Mouse (Mus musculus) embryonic fibroblast, embryonic 13.5 days (primary cell): Measurements from ENCODE around the gene Hnrnpa2b1. TPM values are rescaled to one million over a fixed set of nuclear protein-coding genes. Genes with fewer than 3 reads are reported as not detected.

Experiments
- H3K27ac ChIP-seq: 2 replicates; pipeline ENCODE4 v1.5.1; 2012; ENCODE audit warnings: low read length, control low read depth, inconsistent platforms; ENCODE audit not compliant: insufficient read depth
- H3K4me1 ChIP-seq: 2 replicates; pipeline ENCODE4 v1.6.1; 2011; ENCODE audit warnings: low read length; ENCODE audit not compliant: control insufficient read depth, insufficient read depth
- H3K4me3 ChIP-seq: 2 replicates; pipeline ENCODE4 v1.5.1; 2011; ENCODE audit warnings: mild to moderate bottlenecking, control low read depth, low read length; ENCODE audit not compliant: insufficient read depth
- CTCF ChIP-seq: IDR thresholded peaks from 2 replicates; pipeline ENCODE4 v1.5.1; 2011; ENCODE audit warnings: mild to moderate bottlenecking, control low read depth, low read length, moderate library complexity, borderline replicate concordance; ENCODE audit not compliant: insufficient read depth
- POLR2A ChIP-seq: IDR thresholded peaks from 2 replicates; pipeline ENCODE4 v1.6.1; 2011; ENCODE audit warnings: low read depth, mild to moderate bottlenecking, control low read depth, low read length, moderate library complexity
- polyA plus RNA-seq: library from polyadenylated mRNA; stranded (reverse); fragments of >200 nt; gene quantifications from 2 replicates; pipeline ENCODE4 v1.2.4, GENCODE M21; 2011; ENCODE audit warnings: low read depth; ENCODE audit not compliant: missing spikeins, insufficient read length

Gene Hnrnpa2b1
- polyA plus RNA-seq, 1 experiment = 1,144 TPM

DNA sequence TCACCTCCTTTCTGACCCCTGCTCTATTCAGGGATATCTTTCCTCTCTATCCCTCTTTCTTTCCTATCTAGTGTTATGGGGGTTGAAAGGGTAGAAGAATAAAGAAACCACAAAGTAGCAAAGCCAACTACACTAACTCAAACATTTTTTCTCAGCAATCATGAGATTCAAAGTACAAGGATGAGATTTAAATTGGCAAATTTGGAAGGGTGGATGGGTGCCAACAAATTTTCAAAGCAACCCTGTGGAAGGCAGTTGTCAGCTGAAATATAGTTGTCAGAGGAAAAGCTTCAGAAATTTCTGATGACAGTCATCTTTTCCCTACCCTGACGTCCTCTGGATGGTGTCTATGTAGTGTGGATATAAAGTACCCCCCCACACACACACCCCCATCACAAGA lies 53.3 kb downstream of the Hnrnpa2b1 start:
- TF ChIP-seq POLR2A = no peak
- no peak for TF ChIP-seq CTCF
- Histone ChIP-seq H3K4me1 (no peaks in the 10 kb centered on the region), H3K27ac (no peak overlapping the region), H3K4me3 (no peak overlapping the region)

Other genes starting within 250 kb of the Hnrnpa2b1 start
- 0.19 and 0.45 TPM in 2 replicates for gene Nfe2l3, start 37.2 kb downstream of the Hnrnpa2b1 start, polyA plus RNA-seq
- 162 and 261 TPM in 2 replicates for gene Cbx3, start 466 bp upstream of the Hnrnpa2b1 start, polyA plus RNA-seq
- 25.0 and 27.5 TPM in 2 replicates for gene Snx10, start 54.0 kb upstream of the Hnrnpa2b1 start, polyA plus RNA-seq